Mouse (Mus musculus) cerebellum, adult 8-10 months (tissue): Measurements from ENCODE around the gene Mttp.

Experiments used
- DNase-seq: peaks from one replicate; pipeline ENCODE4 v3.0.0; 2022

Gene Mttp

GRCm38 (mm10) chr3:138078701-138079100 lies 66.1 kb downstream of the Mttp start:
- no peak for DNase-seq

- DNase-seq, result peak; percentile 57
Observed at GRCm38 (mm10) chr3:138077476-138078340, 67.1 kb downstream of the Mttp start.

GRCm38 (mm10) chr3:138075209-138075608 lies 69.6 kb downstream of the Mttp start:
- no peak for DNase-seq

GRCm38 (mm10) chr3:138074214-138074613 lies 70.6 kb downstream of the Mttp start:
- DNase-seq, result no peak

GRCm38 (mm10) chr3:138071476-138072073 lies 73.2 kb downstream of the Mttp start:
- DNase-seq, result no peak

GRCm38 (mm10) chr3:138071004-138071403 lies 73.8 kb downstream of the Mttp start:
- DNase-seq, result no peak

GRCm38 (mm10) chr3:138069756-138070511 lies 74.8 kb downstream of the Mttp start:
- no peak for DNase-seq

- DNase-seq, result no peak
Observed at GRCm38 (mm10) chr3:138068103-138068502, 76.7 kb downstream of the Mttp start.

- DNase-seq, result no peak
Observed at GRCm38 (mm10) chr3:138067288-138067687, 77.5 kb downstream of the Mttp start, which contains the start of gene Gm5105. Gm5105 (minus strand) TSS chr3:138067388.

GRCm38 (mm10) chr3:138066348-138066856 lies 78.4 kb downstream of the Mttp start:
- DNase-seq, result peak; percentile 30

- no peak for DNase-seq
Observed at GRCm38 (mm10) chr3:138065930-138066329, 78.8 kb downstream of the Mttp start.

- no peak for DNase-seq
Observed at GRCm38 (mm10) chr3:138064732-138065645, 79.8 kb downstream of the Mttp start, which contains the start of gene 1110002E22Rik. 1110002E22Rik (plus strand) TSS chr3:138065052.

- DNase-seq, result peak; percentile 37
Observed at GRCm38 (mm10) chr3:138063731-138064329, 80.9 kb downstream of the Mttp start.

GRCm38 (mm10) chr3:138062673-138063072 lies 82.1 kb downstream of the Mttp start:
- DNase-seq, result no peak

GRCm38 (mm10) chr3:138061205-138061911 lies 83.4 kb downstream of the Mttp start:
- DNase-seq, result no peak

GRCm38 (mm10) chr3:138060429-138060828 lies 84.3 kb downstream of the Mttp start:
- DNase-seq, result no peak

GRCm38 (mm10) chr3:138058226-138058625 lies 86.5 kb downstream of the Mttp start:
- DNase-seq, result no peak

- no peak for DNase-seq
Observed at GRCm38 (mm10) chr3:138056976-138057375, 87.8 kb downstream of the Mttp start.

GRCm38 (mm10) chr3:138053969-138054368 lies 90.8 kb downstream of the Mttp start:
- no peak for DNase-seq

- DNase-seq, result no peak
Observed at GRCm38 (mm10) chr3:138051431-138051830, 93.3 kb downstream of the Mttp start.

GRCm38 (mm10) chr3:138050772-138051171 lies 94.0 kb downstream of the Mttp start:
- DNase-seq, result no peak
